Mouse (Mus musculus): ENCODE data around the gene Clec4e. TPM values are rescaled to one million over a fixed set of nuclear protein-coding genes. Genes with fewer than 3 reads are reported as not detected.
"Not testable (repeated sequence)": the region's sequence is repeated elsewhere in the genome, so short reads cannot be mapped to it uniquely, and the experiment has no call there.

Gene Clec4e
- polyA plus RNA-seq, 1 experiment from 2014 or later = not detected

- ATAC-seq (ENCODE audit: low read depth); H3K27ac ChIP-seq (ENCODE audit: low read depth, low read length); H3K4me1 ChIP-seq (ENCODE audit: control insufficient read depth, insufficient read depth, low read length); H3K4me3 ChIP-seq (ENCODE audit: low read depth, low read length); H3K9ac ChIP-seq (replicated peaks; ENCODE audit: low read depth, low read length); H3K4me2 ChIP-seq (ENCODE audit: low read depth, low read length); H3K27me3 ChIP-seq (ENCODE audit: control insufficient read depth, insufficient read depth, low read length); H3K9me3 ChIP-seq (ENCODE audit: control insufficient read depth, low read length); H3K36me3 ChIP-seq (ENCODE audit: control insufficient read depth, insufficient read depth, low read length): not testable (repeated sequence)
- 90% methylated on average over 2 of the region's 2 CpGs for WGBS
These were observed 40.8 kb downstream of the Clec4e start for GRCm38 (mm10) chr6:123248862-123249261.

GRCm38 (mm10) chr6:123244201-123244600 is 45.5 kb downstream of the Clec4e start:
- no peaks in the 10 kb centered on the region for H3K36me3 ChIP-seq (ENCODE audit: control insufficient read depth, insufficient read depth, low read length)
- ATAC-seq (ENCODE audit: low read depth) = no peak
- no peak overlapping the region for H3K9ac ChIP-seq (replicated peaks; ENCODE audit: low read depth, low read length)
- no peak overlapping the region for H3K4me2 ChIP-seq (ENCODE audit: low read depth, low read length)
- no peak overlapping the region for H3K27ac ChIP-seq (ENCODE audit: low read depth, low read length)
- H3K4me1 ChIP-seq (ENCODE audit: control insufficient read depth, insufficient read depth, low read length) = no peaks in the 10 kb centered on the region
- no peak overlapping the region for H3K4me3 ChIP-seq (ENCODE audit: low read depth, low read length)
- no peaks in the 10 kb centered on the region for H3K27me3 ChIP-seq (ENCODE audit: control insufficient read depth, insufficient read depth, low read length)
- H3K9me3 ChIP-seq (ENCODE audit: control insufficient read depth, low read length) = no peaks in the 10 kb centered on the region
- WGBS = 89% methylated on average over 5 of the region's 5 CpGs

GRCm38 (mm10) chr6:123237582-123237981 is 52.1 kb downstream of the Clec4e start:
- ATAC-seq (ENCODE audit: low read depth) = no peak
- H3K36me3 ChIP-seq (ENCODE audit: control insufficient read depth, insufficient read depth, low read length) = no peaks in the 10 kb centered on the region
- no peaks in the 10 kb centered on the region for H3K27me3 ChIP-seq (ENCODE audit: control insufficient read depth, insufficient read depth, low read length)
- no peaks in the 10 kb centered on the region for H3K4me1 ChIP-seq (ENCODE audit: control insufficient read depth, insufficient read depth, low read length)
- no peaks in the 10 kb centered on the region for H3K9me3 ChIP-seq (ENCODE audit: control insufficient read depth, low read length)
- no peak overlapping the region for H3K27ac ChIP-seq (ENCODE audit: low read depth, low read length)
- H3K4me2 ChIP-seq (ENCODE audit: low read depth, low read length) = no peak overlapping the region
- no peak overlapping the region for H3K9ac ChIP-seq (replicated peaks; ENCODE audit: low read depth, low read length)
- no peak overlapping the region for H3K4me3 ChIP-seq (ENCODE audit: low read depth, low read length)

Other genes starting within 250 kb of the Clec4e start
- gene Clec4b1, start 239.9 kb downstream of the Clec4e start, polyA plus RNA-seq (2014; fragmentation: Nextera tagmentation; extraction: Ambion mirVana) = not detected in 2 replicates
- gene Clec4a2, start 183.4 kb downstream of the Clec4e start, polyA plus RNA-seq (2014; fragmentation: Nextera tagmentation; extraction: Ambion mirVana) = 2.3 TPM in 1 of 2 replicates, not detected in the other
- not detected in 2 replicates for gene Clec4b2, start 117.0 kb downstream of the Clec4e start, polyA plus RNA-seq (2014; fragmentation: Nextera tagmentation; extraction: Ambion mirVana)
- 0.79 TPM in 1 of 2 replicates, not detected in the other for gene Clec4n, start 60.0 kb downstream of the Clec4e start, polyA plus RNA-seq (2014; fragmentation: Nextera tagmentation; extraction: Ambion mirVana)
- not detected in 2 replicates for gene Clec4d, start 27.8 kb downstream of the Clec4e start, polyA plus RNA-seq (2014; fragmentation: Nextera tagmentation; extraction: Ambion mirVana)
- gene Vmn2r19, start 18.5 kb upstream of the Clec4e start, polyA plus RNA-seq (2014; fragmentation: Nextera tagmentation; extraction: Ambion mirVana) = not detected in 2 replicates
- not detected in 2 replicates for gene Vmn2r20, start 128.2 kb upstream of the Clec4e start, polyA plus RNA-seq (2014; fragmentation: Nextera tagmentation; extraction: Ambion mirVana)
- gene Vmn2r21, start 243.5 kb upstream of the Clec4e start, polyA plus RNA-seq (2014; fragmentation: Nextera tagmentation; extraction: Ambion mirVana) = not detected in 2 replicates

Measured in neural tube, embryonic 14.5 days (tissue).